Mouse (Mus musculus): ENCODE data around the gene Gm47969. TPM values are rescaled to one million over a fixed set of nuclear protein-coding genes. Genes with fewer than 3 reads are reported as not detected.

The Gm47969 gene
- not detected for polyA plus RNA-seq (2015; fragmentation: Illumina TruSeq; extraction: RNeasy Lipid Tissue Mini Kit (QIAGEN cat#74804); ENCODE audit: low read depth, low replicate concordance)

DNA sequence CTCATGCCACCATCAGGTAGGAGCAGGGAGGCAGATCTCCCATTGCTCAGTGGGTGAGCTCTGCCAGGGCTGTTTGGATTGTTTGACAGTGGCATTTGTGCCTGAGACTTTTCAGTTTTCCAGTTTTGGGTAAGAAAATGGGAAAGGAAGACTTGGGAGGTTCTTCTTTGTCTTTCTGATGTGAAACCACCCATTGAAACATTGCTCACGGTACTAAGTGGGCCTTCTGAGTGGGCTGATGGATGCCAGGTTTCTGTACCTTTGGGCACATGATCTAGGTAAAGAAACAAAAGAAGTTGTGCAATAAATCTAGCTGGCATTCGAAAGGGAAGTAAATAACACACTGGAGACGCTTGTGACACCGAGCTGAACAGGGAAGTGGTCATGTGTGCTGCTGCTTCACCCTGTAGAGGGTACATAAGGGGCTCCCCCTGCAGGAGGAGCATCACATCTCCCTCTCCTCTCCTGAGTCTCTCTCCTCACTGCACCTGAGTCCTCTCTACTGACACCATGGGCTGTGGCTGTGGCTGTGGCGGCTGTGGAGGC is at the start of gene Gm47969:
Gene Gm47969 (plus strand): TSS at position 51 of the 546 bp plus-strand sequence.

DNA sequence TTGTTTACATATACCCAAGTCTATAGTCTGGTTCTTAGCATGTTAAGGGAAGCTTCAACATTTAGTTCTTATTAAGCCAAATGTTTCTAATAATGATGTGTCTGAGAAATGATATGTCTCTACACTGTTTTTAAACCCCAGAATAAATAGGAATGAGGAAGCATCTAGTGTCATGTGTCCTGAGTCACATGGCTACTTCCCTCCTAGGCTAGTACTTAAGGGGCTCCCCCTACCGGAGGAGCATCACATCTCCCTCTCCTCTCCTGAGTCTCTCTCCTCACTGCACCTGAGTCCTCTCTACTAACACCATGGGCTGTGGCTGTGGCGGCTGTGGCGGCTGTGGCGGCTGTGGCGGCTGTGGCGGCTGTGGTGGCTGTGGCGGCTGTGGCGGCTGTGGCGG is 44.4 kb upstream of the Gm47969 start, which contains the start of gene Gm47959:
Gene Gm47959 (plus strand): TSS at position 243 of the 400 bp plus-strand sequence.

DNA sequence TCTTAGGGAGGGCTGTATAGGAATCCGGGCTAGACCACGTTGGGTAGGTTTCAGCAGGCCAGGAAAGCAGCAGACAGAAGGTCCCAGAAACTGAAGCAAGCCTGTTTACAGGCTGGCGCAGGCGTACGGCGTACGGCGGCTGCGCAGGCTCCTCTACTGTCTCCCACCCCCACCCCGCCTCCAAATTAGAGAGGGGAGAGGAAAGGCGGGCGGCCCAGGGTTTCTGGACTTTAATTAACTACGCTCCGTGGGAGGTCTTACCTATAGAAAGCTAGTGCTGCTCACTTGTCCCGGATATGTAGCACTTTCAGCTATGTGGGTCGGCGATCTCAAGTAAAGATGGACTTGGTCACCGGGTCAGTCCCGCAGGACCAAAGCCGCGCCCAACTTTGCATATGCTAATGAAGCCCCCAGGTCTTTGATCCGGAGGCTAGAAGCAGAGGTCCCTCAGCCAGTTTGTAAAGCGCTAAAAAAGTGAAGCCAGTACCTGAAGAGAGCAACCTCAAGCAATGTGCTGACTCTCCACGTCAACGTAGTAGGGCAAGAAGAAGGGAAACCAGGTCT is 6.5 kb upstream of the Gm47969 start, which contains the start of gene Slc19a3:
Gene Slc19a3 (minus strand): TSS at position 340 of the 564 bp plus-strand sequence.

DNA sequence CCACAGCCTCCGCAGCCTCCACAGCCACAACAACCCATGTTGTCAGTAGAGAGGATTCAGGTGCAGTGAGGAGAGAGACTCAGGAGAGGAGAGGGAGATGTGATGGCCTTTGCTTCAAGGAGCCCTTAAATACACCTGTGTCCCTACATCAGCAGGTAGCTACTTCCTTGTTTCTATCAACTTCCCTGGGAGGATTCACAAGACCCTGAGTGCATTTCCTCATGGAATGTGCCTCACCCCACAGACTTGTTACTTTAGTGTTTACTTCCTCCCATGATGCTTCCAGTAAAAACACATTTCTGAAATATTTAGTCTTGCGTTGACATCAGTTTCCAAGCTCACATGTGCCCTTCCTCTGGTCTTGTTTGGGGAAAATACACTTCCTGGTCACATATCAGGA is 2.4 kb upstream of the Gm47969 start, which contains the start of gene Krtap28-10:
Gene Krtap28-10 (minus strand): TSS at position 101 of the 400 bp plus-strand sequence.

DNA sequence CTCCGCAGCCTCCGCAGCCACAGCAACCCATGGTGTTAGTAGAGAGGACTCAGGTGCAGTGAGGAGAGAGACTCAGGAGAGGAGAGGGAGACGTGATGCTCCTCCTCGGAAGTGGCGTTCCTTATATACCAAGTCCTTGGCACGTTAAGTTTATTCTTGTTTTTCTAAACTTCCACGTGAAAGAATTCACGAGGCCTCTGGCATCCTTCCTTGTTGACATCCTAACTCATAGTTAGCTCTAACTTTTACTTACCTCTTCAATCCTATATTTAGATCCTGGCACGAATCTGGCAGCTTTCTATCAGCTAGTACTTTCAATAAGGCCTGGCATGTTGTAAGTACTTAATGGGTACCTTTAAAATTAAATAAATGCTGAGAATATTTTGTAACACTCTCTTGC is 14.5 kb downstream of the Gm47969 start, which contains the start of gene A030005K14Rik:
Gene A030005K14Rik (minus strand): TSS at position 101 of the 400 bp plus-strand sequence.

DNA sequence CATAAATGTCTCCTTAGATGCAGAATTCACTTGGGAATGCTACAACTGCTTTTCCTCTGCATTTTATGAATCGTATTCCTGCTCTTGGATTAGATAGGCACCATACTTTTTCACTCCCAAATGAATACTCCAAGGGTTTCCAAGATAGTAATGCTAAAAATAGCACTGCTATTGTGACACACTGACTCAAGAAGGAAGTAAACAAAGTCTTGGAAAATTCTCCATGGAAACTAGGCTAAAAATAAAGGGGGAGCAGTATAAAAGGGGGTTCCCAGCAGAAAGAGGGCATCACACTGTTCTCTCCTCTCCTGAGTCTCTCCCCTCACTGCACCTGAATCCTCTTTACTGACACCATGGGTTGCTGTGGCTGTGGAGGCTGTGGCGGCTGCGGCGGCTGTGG is 15.9 kb downstream of the Gm47969 start, which contains the start of gene Krtap28-13:
Gene Krtap28-13 (plus strand): TSS at position 288 of the 400 bp plus-strand sequence.

Other genes with a start within 250 kb of the Gm47969 start
- gene Agfg1, start 205.4 kb upstream of the Gm47969 start, polyA plus RNA-seq (2015; fragmentation: Illumina TruSeq; extraction: RNeasy Lipid Tissue Mini Kit (QIAGEN cat#74804); ENCODE audit: low read depth, low replicate concordance): 54.0 TPM
- gene A030005L19Rik, start 131.6 kb upstream of the Gm47969 start, polyA plus RNA-seq (2015; fragmentation: Illumina TruSeq; extraction: RNeasy Lipid Tissue Mini Kit (QIAGEN cat#74804); ENCODE audit: low read depth, low replicate concordance): not detected
- gene A030014E15Rik, start 120.0 kb upstream of the Gm47969 start, polyA plus RNA-seq (2015; fragmentation: Illumina TruSeq; extraction: RNeasy Lipid Tissue Mini Kit (QIAGEN cat#74804); ENCODE audit: low read depth, low replicate concordance): not detected
- not detected for gene Gm6217, start 113.5 kb upstream of the Gm47969 start, polyA plus RNA-seq (2015; fragmentation: Illumina TruSeq; extraction: RNeasy Lipid Tissue Mini Kit (QIAGEN cat#74804); ENCODE audit: low read depth, low replicate concordance)
- not detected for gene A030003K21Rik, start 101.5 kb upstream of the Gm47969 start, polyA plus RNA-seq (2015; fragmentation: Illumina TruSeq; extraction: RNeasy Lipid Tissue Mini Kit (QIAGEN cat#74804); ENCODE audit: low read depth, low replicate concordance)
- gene Gm7544, start 88.9 kb upstream of the Gm47969 start, polyA plus RNA-seq (2015; fragmentation: Illumina TruSeq; extraction: RNeasy Lipid Tissue Mini Kit (QIAGEN cat#74804); ENCODE audit: low read depth, low replicate concordance): not detected
- not detected for gene Gm47955, start 84.6 kb upstream of the Gm47969 start, polyA plus RNA-seq (2015; fragmentation: Illumina TruSeq; extraction: RNeasy Lipid Tissue Mini Kit (QIAGEN cat#74804); ENCODE audit: low read depth, low replicate concordance)
- not detected for gene Gm47959, start 44.4 kb upstream of the Gm47969 start, polyA plus RNA-seq (2015; fragmentation: Illumina TruSeq; extraction: RNeasy Lipid Tissue Mini Kit (QIAGEN cat#74804); ENCODE audit: low read depth, low replicate concordance)
- gene Slc19a3, start 6.5 kb upstream of the Gm47969 start, polyA plus RNA-seq (2015; fragmentation: Illumina TruSeq; extraction: RNeasy Lipid Tissue Mini Kit (QIAGEN cat#74804); ENCODE audit: low read depth, low replicate concordance): 3.9 TPM
- not detected for gene Krtap28-10, start 2.5 kb upstream of the Gm47969 start, polyA plus RNA-seq (2015; fragmentation: Illumina TruSeq; extraction: RNeasy Lipid Tissue Mini Kit (QIAGEN cat#74804); ENCODE audit: low read depth, low replicate concordance)
- gene A030005K14Rik, start 14.4 kb downstream of the Gm47969 start, polyA plus RNA-seq (2015; fragmentation: Illumina TruSeq; extraction: RNeasy Lipid Tissue Mini Kit (QIAGEN cat#74804); ENCODE audit: low read depth, low replicate concordance): not detected
- gene Krtap28-13, start 16.0 kb downstream of the Gm47969 start, polyA plus RNA-seq (2015; fragmentation: Illumina TruSeq; extraction: RNeasy Lipid Tissue Mini Kit (QIAGEN cat#74804); ENCODE audit: low read depth, low replicate concordance): not detected
- gene Ccl20, start 71.8 kb downstream of the Gm47969 start, polyA plus RNA-seq (2015; fragmentation: Illumina TruSeq; extraction: RNeasy Lipid Tissue Mini Kit (QIAGEN cat#74804); ENCODE audit: low read depth, low replicate concordance): not detected
- 1.00 TPM for gene Daw1, start 114.8 kb downstream of the Gm47969 start, polyA plus RNA-seq (2015; fragmentation: Illumina TruSeq; extraction: RNeasy Lipid Tissue Mini Kit (QIAGEN cat#74804); ENCODE audit: low read depth, low replicate concordance)